Mouse (Mus musculus) testis, postnatal 14 days (tissue): ENCODE measurements around the gene Fam196a.
A peak's percentile ranks its signal among the peaks of the same experiment; 100 is the strongest.

Source experiments
- DNase-seq: peaks from one replicate; pipeline ENCODE4 v3.0.0; 2021; ENCODE audit warnings: low spot score

The Fam196a gene

DNA sequence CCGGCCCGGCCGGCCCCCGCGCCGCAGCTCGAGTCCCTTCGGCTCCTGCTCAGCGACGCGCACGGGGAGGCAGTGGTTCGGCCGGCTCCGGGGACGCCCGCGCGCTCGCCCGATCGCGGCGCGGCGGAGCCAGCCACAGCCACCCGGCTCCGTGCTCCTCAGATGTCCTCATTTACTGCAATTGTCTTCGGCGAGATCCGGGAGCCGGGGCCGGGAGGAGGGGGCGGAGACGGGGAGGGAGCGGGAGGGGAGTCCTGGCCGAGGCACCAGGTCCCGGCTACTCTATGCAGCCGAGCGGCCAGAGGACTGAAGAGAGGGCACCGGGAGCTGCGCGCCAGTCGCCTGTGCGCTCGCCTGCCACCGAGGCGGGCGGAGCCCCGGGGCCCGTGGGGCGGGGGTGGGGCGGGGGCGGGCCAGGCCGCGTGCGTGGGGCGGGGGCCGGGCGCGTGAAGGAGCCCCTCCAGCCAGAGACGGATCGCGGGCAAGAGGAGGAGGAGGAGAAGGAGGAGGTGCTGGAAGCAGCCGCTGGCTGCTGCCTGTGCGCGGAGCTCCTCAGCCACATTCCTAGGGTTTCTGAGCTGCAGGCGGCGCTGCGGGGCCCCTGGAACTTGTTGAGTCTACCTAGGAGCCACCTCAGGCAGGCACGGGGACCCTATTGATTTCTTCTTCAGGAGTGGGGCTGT lies at the start of gene Fam196a:
Fam196a (minus strand) TSS at position 504 of the 683 bp plus-strand sequence.
- DNase-seq = peak; percentile 47

DNA sequence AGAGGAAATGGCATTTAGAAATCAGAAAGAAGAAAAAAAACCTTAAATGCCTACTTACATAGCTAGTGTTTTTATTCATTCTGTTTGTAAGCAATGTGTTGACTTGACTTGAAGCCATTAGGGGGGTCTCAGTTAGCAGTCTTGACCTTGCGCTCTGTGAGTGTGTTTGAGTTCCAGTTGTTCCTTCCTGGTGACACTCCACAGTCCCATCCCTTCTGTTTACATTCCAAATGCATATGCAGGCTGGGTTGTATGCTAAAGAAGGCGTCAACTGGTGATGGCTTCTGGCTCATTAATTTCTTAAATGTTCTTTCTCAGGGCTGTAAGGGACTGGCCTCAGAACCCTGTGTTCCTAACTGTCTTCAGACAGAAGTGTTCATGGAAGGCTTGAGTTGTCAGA lies 23.4 kb upstream of the Fam196a start:
- DNase-seq = no peak

DNA sequence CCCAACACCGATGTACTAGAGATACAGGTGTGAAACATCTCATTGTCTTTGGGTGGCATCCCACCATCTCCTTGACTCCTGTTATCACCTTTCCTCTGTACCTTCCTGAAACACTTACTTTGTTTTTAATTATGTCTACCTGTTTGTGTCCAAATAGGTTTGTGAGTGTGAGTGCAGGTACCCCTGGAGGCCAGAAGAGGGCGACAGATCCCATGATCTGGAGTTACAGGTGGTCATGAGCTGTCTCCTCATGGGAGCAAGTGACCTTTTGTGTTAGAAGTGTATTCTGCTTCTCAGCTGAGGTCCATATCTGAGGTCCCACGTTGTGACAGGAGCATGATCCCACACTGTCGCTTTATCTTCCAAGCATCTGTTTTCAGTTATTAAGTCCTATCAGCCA lies 22.6 kb upstream of the Fam196a start:
- DNase-seq = no peak

DNA sequence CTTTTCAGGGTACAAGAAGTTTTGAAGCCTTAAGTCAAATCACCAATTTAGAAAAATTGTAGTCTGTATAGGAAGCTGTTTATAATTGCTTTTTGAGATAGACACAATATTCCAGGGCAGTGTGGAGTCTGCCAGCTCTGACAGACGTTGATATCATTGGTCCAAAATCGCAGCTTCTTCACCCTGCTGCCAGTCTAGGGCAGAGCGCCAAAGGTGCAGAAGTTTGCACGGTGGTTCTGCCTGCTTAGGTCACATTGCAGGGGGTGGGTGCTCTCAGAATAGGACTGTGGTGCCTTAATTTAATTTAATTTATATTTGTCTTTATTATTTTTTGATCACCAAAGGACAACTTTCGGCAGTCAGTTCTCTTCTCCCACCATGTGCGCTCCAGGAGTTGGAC lies 20.9 kb upstream of the Fam196a start:
- DNase-seq = no peak

DNA sequence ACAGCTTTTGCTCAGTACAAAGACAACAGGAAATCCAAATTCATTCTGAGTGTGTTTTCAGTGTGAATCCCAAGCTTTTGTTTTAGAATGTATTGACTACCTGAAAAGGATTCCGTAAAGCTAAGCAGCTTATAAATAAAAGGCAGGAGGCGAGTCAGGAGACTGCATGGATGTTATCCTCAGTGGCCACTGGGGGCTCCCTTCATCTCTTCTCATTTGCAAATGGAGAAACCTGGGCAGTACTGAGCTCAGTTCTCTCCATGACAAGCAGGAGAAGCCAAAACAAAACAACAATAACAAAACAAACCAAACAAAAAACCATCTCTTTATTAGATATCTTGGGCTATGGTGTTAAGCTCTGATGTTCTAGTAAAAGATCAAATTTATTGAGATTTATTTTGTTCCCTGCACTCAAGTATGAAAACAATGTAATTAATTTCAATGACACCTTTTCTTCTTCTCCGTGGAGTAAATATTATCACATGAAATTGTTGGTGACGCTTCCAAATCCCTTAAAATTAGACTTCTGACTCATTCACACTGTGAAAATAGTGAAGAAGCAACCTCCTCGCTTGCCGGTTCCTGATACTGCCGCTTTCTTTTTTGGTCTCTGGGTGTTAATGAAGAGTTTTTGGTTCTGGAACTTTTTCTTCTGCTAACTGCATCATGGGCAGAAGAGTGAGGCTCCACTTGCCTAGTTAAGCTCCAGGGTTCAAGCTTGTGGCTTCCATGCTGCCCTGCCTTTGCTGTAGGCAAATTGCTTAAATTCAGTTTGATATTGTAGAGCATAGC lies 7.9 kb upstream of the Fam196a start:
- DNase-seq = no peak

DNA sequence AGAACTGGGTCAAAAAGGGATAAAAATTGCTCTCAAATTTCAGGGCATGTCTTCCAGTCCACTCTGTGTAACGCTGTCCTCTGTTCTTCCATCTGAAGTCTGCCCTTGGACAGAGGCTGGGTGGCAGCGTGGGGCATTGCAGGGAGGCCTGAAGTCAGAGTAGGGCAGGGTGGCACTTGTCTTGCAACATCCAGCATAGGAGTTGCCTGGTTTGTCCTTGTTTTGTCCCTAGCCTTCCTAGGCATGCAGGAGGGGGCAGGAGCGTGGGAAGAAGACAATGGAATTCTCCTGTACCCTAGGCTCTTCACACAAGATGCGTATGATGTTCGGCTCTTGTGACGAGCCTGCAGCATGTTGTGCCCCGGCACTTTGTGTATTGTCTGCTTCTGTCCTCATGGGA lies 5.5 kb upstream of the Fam196a start:
- DNase-seq = no peak

DNA sequence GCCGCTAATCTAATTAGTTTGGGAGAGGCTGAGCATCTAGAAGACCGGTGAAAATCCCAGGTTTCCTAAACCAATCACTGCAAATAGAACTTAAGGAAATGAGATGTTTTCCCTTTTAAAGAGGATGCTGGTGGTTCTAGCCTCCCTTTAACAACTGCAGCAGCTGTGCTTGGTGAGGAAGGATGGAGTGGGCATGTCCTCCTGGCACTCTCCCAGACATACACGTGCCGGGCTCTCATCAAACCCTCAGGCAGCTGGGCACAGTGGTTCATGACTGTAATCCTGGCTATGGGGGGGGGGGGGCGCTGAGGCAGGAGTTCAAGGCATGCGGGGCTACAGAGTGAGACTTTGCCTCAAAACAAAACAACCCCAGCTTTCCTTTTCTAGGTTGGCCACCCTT lies 4.8 kb upstream of the Fam196a start:
- DNase-seq = no peak

DNA sequence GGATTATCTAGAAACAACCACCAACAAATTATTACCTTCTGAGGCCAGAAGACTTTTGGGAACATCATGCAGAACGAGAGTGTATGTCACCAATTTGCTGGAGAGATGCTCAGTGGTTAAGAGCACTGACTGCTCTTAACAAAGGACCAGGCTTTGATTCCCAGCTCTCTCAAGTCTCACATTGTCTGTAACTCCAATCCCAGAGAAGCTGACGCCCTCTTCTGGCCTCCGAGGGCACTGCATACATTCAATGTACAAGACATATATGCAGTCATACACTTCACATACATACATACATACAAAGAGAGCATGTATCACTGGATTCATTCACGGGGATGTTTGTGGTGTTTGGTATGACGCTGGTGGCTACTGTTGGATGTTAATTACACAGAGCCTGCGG lies 3.7 kb upstream of the Fam196a start:
- DNase-seq = no peak

DNA sequence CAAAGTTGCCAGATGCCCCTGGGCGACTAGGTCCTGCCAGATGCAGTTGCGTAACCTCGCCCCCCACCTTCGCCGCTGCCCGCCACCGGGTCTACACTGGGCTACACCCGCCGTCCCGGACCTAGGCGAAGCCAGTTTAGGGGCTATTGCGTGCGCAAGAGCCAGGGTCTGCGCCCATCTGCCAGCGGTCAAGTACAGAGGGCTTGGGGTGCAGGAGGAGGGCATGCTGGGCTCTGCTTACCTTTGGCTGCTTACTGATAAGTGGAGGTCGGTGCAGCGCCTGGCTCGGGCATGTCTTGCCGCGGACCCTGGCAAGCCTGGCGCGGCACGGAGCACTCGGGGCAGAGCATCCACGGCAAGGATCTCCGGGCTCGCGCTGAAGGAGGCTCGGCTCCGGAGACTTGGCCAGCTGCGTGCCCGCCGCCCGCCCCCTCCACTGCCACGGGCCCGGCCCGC lies 731 bp downstream of the Fam196a start:
- no peak for DNase-seq

DNA sequence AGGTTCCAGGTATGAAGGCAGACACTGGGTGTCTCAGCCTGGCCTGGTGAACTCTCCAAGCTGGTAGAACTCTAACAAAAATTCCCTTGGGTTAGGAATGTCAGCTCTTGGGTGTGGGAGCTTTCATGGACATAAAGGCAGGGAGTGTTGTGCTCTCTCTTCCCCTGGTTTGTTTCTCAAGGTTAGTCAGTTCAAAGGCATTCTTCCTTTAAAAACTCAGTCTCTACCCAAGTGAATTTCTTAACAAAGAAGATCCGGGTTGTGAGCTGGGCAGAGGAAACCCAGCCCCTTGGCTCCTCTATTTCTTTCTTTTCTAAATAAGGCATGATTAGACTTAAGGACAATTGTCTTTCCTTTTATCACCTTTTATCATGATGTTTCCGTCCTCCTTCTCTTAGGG lies 6.3 kb downstream of the Fam196a start:
- DNase-seq = no peak

DNA sequence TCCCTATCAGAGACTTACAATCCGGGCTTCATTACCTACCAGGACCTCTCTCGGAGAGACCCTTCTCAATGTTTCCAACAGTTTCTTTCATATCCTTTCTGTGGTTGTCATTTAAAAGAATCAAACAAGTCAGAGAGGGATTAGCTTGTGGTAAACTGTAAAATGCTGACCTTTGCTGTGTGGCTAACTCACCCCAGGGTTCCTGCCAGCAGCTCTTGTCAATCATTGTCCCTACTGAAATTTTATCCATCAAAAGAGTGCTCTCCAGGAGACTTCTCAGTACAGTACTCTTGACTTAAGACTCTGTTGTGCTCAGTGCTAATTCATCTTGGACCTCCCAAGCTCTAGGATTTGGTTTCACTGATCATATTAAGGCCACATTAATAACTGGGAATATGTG lies 36.2 kb downstream of the Fam196a start:
- DNase-seq = no peak

DNA sequence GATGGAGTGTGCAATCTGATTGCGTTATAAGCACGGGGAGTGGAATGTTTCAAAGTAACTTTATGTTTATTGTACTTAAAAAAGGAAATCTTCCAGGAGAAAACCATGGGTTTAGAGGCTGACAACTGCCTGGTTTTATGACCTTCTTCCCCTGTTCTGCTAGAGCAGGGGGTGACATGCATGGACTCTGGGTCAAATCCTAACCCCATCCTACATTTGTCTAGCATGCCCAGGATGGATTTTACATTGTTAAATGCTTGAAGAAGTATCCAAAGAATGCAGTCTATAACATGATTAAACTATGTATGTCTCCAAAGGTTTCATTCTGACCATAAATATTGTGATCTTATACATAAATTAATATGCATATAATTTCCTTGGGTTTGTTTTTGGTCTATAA lies 38.8 kb downstream of the Fam196a start:
- DNase-seq = no peak

DNA sequence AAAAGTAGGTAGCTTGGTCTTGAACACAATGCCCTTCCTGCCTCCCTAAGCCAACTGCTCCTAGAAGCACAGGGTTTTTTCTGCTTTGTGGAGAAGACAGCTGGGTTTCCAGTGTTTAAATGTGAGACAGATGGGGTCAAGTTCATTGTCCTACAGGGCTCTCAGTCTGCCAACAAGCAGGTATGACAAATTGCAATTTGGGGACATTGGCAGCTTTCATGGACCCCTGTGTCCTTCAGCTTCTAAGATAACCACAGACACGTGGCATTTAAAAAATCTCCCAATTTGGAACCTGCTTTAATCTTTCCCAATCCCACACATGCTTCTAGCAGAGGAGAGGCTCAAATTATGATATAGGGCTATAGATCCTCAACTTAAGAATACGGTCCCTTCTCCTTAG lies 43.6 kb downstream of the Fam196a start:
- no peak for DNase-seq

DNA sequence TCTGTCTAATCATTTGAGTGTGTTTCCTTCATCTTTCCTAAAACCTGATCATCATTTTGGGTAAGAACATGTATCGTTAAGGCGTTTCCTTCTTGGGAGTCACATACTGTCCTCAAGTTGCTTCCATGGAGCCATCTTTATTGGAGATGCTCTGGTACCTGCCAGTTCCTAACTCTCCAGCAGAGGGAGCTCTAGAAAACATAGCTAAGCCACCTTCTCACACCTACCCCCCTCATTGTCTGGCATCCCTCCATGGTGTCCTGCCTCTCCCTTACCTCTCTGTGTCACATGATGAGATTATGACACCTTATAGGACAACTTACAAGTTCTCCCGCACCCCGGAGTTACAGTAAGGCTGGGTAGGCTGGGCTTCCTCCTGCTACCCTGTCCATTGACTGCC lies 45.3 kb downstream of the Fam196a start:
- DNase-seq = no peak

DNA sequence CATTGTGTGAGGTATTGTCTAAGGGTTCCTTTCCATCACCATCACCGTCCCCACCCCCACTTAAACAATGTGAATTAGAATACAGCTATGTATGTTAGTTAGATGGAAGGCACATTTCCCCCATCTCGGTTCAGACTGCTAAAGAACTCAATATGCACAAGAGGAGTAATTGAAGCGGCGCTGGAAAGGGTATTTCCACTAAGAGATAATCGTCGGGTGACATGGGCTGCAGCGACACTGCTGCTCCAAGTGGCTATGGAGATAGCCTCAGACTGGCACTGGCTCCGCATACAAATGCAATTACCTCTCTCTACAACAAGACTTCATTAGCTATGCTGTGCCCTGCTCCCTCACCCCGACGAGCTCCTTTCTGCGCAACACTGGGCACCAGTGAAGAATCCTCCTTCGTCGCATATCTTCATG lies 45.8 kb downstream of the Fam196a start:
- no peak for DNase-seq

DNA sequence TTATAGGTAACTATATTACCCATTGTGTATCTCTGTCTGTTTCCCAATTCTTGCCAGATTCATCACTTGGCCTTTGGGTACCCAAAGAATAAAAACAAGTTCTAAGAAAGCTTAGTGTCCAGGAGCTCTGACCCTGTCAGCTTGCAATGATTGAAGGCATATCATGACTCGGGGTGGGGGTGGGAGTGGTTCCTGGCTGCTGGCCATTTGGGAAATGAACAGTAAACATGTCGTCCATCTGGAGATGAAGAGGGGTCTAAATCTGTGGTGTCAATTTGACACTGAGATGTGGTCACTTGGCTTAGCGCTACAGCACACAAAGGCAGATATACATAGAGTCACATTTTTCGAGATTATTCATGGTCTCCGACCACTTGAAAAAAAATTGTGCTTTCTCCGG lies 54.7 kb downstream of the Fam196a start:
- DNase-seq = no peak

DNA sequence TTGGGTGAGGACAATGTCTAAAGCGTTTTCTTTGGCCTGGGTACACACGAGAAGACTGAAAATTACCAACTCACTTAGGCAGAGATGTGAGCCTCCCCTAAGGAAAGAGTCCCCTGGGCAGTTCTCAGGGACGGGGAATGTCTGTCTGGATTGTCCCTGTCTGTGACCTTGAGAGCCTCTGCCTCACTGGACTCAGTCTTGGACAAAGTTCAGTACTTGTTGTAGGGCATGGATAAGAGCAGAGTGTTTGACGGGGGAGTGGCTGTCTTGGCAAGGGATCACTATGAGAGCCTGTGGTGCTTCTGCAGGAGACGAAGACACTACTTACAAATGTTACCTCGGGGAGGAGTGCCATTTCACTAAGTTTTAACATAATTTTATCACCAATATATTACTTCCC lies 57.8 kb downstream of the Fam196a start:
- peak; percentile 73 for DNase-seq

DNA sequence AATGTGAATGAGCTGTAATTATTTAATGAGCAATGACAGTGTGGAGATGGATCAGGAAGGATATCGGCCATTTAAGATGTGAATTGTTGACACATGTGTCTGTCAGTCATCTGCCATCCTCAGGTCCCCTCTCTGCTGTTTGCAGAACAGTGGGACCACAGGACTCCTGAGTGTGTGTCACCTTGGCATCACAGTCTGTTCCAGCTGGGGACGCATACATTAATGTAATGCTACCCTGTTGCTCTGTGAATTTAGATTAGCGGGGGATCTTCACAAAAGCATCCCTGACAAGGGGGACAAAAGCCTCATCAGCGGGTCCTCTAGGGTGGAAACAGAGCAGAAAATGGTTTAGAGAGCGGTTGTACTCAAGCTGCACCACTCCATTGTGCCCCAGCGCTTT lies 59.2 kb downstream of the Fam196a start:
- no peak for DNase-seq

DNA sequence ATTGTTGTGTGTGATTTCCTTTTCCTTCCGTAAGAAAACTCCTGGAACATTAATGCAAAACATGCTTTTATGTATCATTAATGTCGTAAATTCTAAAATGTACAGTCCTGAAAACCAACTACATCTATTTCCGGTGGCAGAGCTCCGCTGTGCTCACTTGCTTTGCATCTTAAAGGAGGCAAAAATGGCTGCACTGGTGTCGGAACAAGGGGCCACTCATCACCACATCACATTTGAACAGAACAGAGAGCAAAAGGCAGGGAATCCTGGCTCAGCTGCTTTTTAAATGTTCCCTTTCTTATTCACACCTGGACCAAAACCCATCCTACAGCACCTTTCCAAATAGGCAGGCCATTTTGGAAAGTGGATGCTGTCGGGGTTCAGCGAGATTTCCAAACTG lies 65.2 kb downstream of the Fam196a start:
- DNase-seq = no peak

DNA sequence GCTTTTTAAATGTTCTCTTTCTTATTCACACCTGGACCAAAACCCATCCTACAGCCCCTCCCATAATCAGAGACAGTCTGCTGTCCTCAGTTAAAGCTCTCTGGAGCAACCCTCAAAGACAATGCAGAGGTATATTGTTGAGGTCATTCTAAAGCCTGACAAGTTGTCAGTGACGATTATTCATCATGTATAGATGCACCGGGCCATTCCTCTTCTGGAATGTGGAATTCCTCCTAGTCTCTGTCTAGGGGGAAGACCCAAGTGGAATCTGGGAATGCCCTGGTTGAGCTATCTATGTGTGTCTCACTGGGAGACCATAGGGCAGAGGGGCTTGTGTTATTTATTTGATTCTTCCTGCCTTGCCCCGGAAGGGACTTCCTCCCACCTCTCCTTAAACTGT lies 65.7 kb downstream of the Fam196a start:
- DNase-seq = no peak

DNA sequence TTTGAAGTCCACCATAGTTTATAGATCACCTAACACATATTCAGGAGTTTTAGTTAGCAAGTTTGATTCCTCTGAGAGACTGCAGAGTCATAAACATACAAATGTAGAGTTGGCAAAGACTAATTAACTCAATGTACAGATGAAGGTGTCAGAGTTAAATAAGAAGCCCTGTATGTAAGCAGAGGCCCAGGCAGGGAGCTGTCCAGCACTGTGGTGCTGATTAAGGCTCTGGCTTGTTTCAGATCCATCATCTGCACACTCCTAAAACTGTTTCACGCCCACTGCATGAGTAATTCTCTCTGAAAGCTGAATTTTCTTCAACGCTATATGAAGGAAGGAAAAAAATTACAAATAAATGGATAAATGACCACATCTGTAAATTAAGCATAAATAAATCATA lies 74.1 kb downstream of the Fam196a start:
- DNase-seq = peak; percentile 11

DNA sequence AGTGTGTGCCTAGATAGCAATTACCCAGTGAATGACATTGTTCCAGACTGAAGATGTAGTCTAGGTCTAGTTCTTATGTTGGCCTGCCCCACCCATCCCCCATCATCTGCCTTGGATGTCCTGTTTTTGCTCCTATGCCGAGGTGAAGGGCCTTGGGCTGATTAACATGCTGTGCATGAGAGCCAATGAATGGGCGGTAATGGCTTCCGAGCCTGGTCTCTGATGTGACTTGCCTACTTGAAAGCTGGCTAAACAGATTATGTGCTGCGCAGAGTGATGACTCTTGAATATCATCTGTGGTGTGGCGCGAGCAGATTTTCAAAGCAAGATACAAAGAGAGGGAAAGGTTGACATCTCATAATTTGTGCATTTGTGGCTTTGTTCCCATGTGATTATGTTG lies 76.2 kb downstream of the Fam196a start:
- DNase-seq = no peak

DNA sequence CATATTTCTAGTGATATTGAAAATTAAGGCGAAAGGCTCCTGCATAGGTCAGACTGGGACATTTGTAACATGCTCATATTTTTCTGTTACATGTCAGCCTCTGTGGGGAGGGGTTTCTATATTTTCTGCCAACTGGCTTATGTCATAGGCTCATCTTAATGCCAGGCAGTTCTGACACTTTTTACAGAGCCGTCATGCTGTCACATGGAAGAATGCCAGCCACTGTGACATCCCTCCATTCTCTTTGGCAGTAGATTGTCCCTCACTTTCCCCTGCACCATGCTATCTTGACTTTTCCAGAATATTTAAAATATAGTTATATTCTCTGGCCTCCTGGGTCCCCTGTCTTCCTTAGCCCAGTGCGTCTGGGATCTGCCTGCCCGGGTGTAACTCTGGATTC lies 95.5 kb downstream of the Fam196a start:
- DNase-seq = no peak

DNA sequence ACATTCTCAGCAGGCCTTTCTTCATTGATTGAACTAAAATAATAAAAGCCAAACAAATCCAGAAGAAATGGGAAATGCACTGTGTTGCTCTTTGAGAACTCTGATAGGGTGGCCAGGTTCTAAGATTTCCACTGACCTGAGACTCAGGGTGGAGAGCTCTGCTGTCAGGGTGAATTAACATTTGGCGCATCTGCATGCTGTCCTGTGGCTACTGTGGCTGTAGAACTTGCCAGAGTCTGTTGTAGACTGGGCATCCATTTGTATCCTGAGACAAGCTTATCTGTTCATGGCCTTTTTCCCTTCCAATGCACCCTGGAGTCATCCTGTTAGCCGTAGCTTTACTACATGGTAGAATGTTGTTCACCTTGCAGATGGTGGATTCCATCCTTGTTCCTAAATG lies 98.2 kb downstream of the Fam196a start:
- no peak for DNase-seq
